Mouse (Mus musculus) midbrain, embryonic 10.5 days (tissue): ENCODE results near the gene Smpd2. TPM values are rescaled to one million over a fixed set of nuclear protein-coding genes. Genes with fewer than 3 reads are reported as not detected.
A peak's percentile ranks its signal among the peaks of the same experiment; 100 is the strongest.

Experiments
- DNase-seq: peaks from one replicate; pipeline ENCODE4 v3.0.0-alpha.2; 2017; ENCODE audit warnings: low spot score
- H3K27ac ChIP-seq: fragments of 300-500 bp; sonication (generic); replicated peaks from 2 replicates; pipeline ENCODE4 v1.5.1; 2016; ENCODE audit warnings: mild to moderate bottlenecking
- H3K27me3 ChIP-seq: fragments of 300-500 bp; sonication (generic); 2 replicates; pipeline ENCODE4 v1.6.1; 2016; ENCODE audit warnings: low read depth, mild to moderate bottlenecking; ENCODE audit not compliant: poor library complexity, severe bottlenecking
- H3K36me3 ChIP-seq: fragments of 300-500 bp; sonication (generic); 2 replicates; pipeline ENCODE4 v1.6.1; 2016; ENCODE audit warnings: mild to moderate bottlenecking, moderate library complexity
- H3K4me1 ChIP-seq: fragments of 300-500 bp; sonication (generic); 2 replicates; pipeline ENCODE4 v1.6.1; 2016
- H3K4me3 ChIP-seq: fragments of 300-500 bp; sonication (generic); 2 replicates; pipeline ENCODE4 v1.5.1; 2016; ENCODE audit warnings: mild to moderate bottlenecking, moderate library complexity
- H3K9me3 ChIP-seq: fragments of 300-500 bp; sonication (generic); replicated peaks from 2 replicates; pipeline ENCODE4 v1.6.1; 2016; ENCODE audit warnings: mild to moderate bottlenecking
- WGBS: fragments of 180-500 bp; shearing (Covaris S2); methylation state at CpG from one replicate; pipeline ENCODE4 v1.1.7; 2016; 5-methylcytosine and 5-hydroxymethylcytosine counted together
- polyA plus RNA-seq: library from polyadenylated mRNA; unstranded; fragments of >200 nt; fragmentation: Nextera tagmentation; extraction: Ambion mirVana; gene quantifications from 2 replicates; pipeline ENCODE4 v1.2.1, GENCODE M21; 2016

The Smpd2 gene
- polyA plus RNA-seq, 1 experiment from 2014 or later, result 68.7 TPM

- Histone ChIP-seq H3K4me3 (no peak overlapping the region), H3K27me3 (no peaks in the 10 kb centered on the region), H3K27ac (no peak overlapping the region), H3K4me1 (peaks cover 11% of the 10 kb centered on the region), H3K9me3 (no peaks in the 10 kb centered on the region), H3K36me3 (peaks cover 37% of the 10 kb centered on the region)
- 31% methylated on average over 6 of the region's 6 CpGs for WGBS
- no peak for DNase-seq
These were observed 22.8 kb downstream of the Smpd2 start for GRCm38 (mm10) chr10:41467325-41467724.

GRCm38 (mm10) chr10:41464401-41464955, 25.7 kb downstream of the Smpd2 start:
- WGBS, result 34% methylated on average over 15 of the region's 15 CpGs
- Histone ChIP-seq H3K9me3 (no peaks in the 10 kb centered on the region), H3K27ac (0 out of 2 replicates have a peak overlapping the region, but pooled peaks have one; percentile 38), H3K27me3 (no peaks in the 10 kb centered on the region), H3K4me1 (peaks cover 18% of the 10 kb centered on the region), H3K4me3 (no peak overlapping the region), H3K36me3 (peaks cover 60% of the 10 kb centered on the region)
- DNase-seq, result no peak

- Histone ChIP-seq H3K36me3 (peaks cover 75% of the 10 kb centered on the region), H3K27me3 (no peaks in the 10 kb centered on the region), H3K9me3 (no peaks in the 10 kb centered on the region), H3K4me1 (peaks cover 14% of the 10 kb centered on the region), H3K27ac (no peak overlapping the region), H3K4me3 (no peak overlapping the region)
- DNase-seq, result no peak
- 92% methylated on average over 3 of the region's 3 CpGs for WGBS
These were observed 29.0 kb downstream of the Smpd2 start for GRCm38 (mm10) chr10:41461057-41461722.

- H3K36me3 ChIP-seq, result peaks cover 76% of the 10 kb centered on the region
- no peak overlapping the region for H3K4me3 ChIP-seq
- H3K27ac ChIP-seq, result no peak overlapping the region
- WGBS, result 34% methylated on average over 2 of the region's 2 CpGs
- DNase-seq, result no peak
- peaks cover 14% of the 10 kb centered on the region for H3K4me1 ChIP-seq
- H3K27me3 ChIP-seq, result no peaks in the 10 kb centered on the region
- no peaks in the 10 kb centered on the region for H3K9me3 ChIP-seq
These were observed 29.7 kb downstream of the Smpd2 start for GRCm38 (mm10) chr10:41460501-41460900.

GRCm38 (mm10) chr10:41459990-41460389, 30.2 kb downstream of the Smpd2 start:
- WGBS, result 84% methylated on average over 4 of the region's 4 CpGs
- no peaks in the 10 kb centered on the region for H3K27me3 ChIP-seq
- no peak for DNase-seq
- no peak overlapping the region for H3K4me3 ChIP-seq
- peaks cover 76% of the 10 kb centered on the region for H3K36me3 ChIP-seq
- no peak overlapping the region for H3K27ac ChIP-seq
- H3K4me1 ChIP-seq, result peaks cover 14% of the 10 kb centered on the region
- H3K9me3 ChIP-seq, result no peaks in the 10 kb centered on the region

GRCm38 (mm10) chr10:41452791-41453190, 37.4 kb downstream of the Smpd2 start:
- Histone ChIP-seq H3K4me1 (peaks cover 27% of the 10 kb centered on the region), H3K4me3 (no peak overlapping the region), H3K9me3 (no peaks in the 10 kb centered on the region), H3K27ac (no peak overlapping the region), H3K27me3 (no peaks in the 10 kb centered on the region), H3K36me3 (peaks cover 48% of the 10 kb centered on the region)
- no peak for DNase-seq
- WGBS, result 90% methylated on average over 3 of the region's 3 CpGs

GRCm38 (mm10) chr10:41451656-41452055, 38.5 kb downstream of the Smpd2 start:
- H3K36me3 ChIP-seq, result peaks cover 43% of the 10 kb centered on the region
- H3K4me1 ChIP-seq, result peaks cover 27% of the 10 kb centered on the region
- 92% methylated on average over 9 of the region's 9 CpGs for WGBS
- no peak for DNase-seq
- no peaks in the 10 kb centered on the region for H3K9me3 ChIP-seq
- H3K4me3 ChIP-seq, result peak overlapping the region; percentile 92; the same call in 1 of the 2 replicates
- H3K27me3 ChIP-seq, result no peaks in the 10 kb centered on the region
- no peak overlapping the region for H3K27ac ChIP-seq

- H3K27ac ChIP-seq, result peak overlapping the region; percentile 85
- no peaks in the 10 kb centered on the region for H3K27me3 ChIP-seq
- peak overlapping the region; percentile 92 for H3K4me3 ChIP-seq
- 61% methylated on average over 18 of the region's 18 CpGs for WGBS
- DNase-seq, result no peak
- H3K4me1 ChIP-seq, result peaks cover 27% of the 10 kb centered on the region
- peaks cover 36% of the 10 kb centered on the region for H3K36me3 ChIP-seq
- no peaks in the 10 kb centered on the region for H3K9me3 ChIP-seq
These were observed 39.2 kb downstream of the Smpd2 start for GRCm38 (mm10) chr10:41450780-41451522.

- under 1% methylated on average over 49 of the region's 49 CpGs for WGBS
- H3K27me3 ChIP-seq, result no peaks in the 10 kb centered on the region
- H3K36me3 ChIP-seq, result peaks cover 29% of the 10 kb centered on the region
- peak within 1 kb of the TSS; percentile 85 for H3K27ac ChIP-seq
- peak within 1 kb of the TSS; percentile 92 for H3K4me3 ChIP-seq
- H3K9me3 ChIP-seq, result no peaks in the 10 kb centered on the region
- peaks cover 27% of the 10 kb centered on the region for H3K4me1 ChIP-seq
- DNase-seq, result peak; percentile 96
These were observed 40.0 kb downstream of the Smpd2 start, which contains the start of gene Zbtb24 for GRCm38 (mm10) chr10:41450137-41450670. Gene Zbtb24 (plus strand): TSS chr10:41450383.

- 14% methylated on average over 14 of the region's 14 CpGs for WGBS
- DNase-seq, result no peak
These were observed 40.5 kb downstream of the Smpd2 start for GRCm38 (mm10) chr10:41449684-41450083.

GRCm38 (mm10) chr10:41448216-41448615, 42.0 kb downstream of the Smpd2 start:
- WGBS, result 84% methylated on average over 1 of the region's 1 CpGs
- no peak for DNase-seq

More at GRCm38 (mm10) chr10:41449684-41450083, 40.5 kb downstream of the Smpd2 start:
- H3K27me3 ChIP-seq, result no peaks in the 10 kb centered on the region
- H3K27ac ChIP-seq, result peak overlapping the region; percentile 85
- H3K4me3 ChIP-seq, result peak overlapping the region; percentile 92
- peaks cover 27% of the 10 kb centered on the region for H3K4me1 ChIP-seq
- H3K9me3 ChIP-seq, result no peaks in the 10 kb centered on the region
- peaks cover 24% of the 10 kb centered on the region for H3K36me3 ChIP-seq

More at GRCm38 (mm10) chr10:41448216-41448615, 42.0 kb downstream of the Smpd2 start:
- Histone ChIP-seq H3K36me3 (peaks cover 16% of the 10 kb centered on the region), H3K27ac (no peak overlapping the region), H3K4me3 (no peak overlapping the region), H3K9me3 (no peaks in the 10 kb centered on the region), H3K4me1 (peaks cover 23% of the 10 kb centered on the region), H3K27me3 (no peaks in the 10 kb centered on the region)
